Mouse (Mus musculus) retina, adult 2 months (tissue): ENCODE data around the gene Igbp1b.

Experiments used
- DNase-seq: peaks from one replicate; pipeline ENCODE4 v3.0.0-alpha.2; 2012; ENCODE audit warnings: low read depth, low spot score

Gene Igbp1b

DNA sequence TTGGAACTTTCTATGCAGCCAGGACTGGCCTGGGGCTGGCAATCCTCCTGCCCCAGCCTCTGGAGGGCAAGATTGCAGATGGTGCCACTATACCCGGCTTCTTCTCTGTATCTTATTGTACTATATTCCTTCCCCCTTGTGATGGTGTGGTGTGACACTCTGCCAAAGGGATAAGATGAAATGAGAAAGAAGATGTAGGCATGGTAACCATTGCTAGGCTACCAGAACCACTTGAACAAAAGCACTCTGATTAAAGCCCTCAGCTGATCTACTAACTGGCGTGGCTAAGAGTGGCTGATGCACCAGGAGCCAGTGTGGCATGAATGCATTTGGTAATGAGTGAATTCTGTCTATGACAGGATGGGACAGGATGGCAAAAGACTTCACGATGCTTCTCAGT, at the start of gene Igbp1b:
Gene Igbp1b, minus strand, starts transcription at position 29 of the 400 bp plus-strand sequence.
- DNase-seq: no peak

DNA sequence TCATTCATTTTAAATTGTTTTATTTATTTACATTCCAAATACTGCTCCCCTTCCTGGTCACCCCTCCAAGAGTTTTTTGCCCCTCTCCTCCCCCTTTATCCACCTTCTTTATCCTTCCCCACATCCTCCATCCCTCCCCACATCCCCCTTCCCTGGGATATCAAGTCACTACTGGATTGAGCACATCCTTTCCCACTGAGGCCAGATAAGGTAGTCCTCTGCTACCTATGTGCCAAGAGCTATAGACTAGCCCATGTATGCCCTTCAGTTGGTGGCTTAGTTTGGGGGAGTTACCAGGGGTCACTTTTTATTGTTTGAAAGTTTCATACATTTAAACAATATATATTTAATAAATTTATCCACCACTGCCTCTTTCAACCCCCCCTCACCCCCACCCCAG, 24.6 kb upstream of the Igbp1b start:
- DNase-seq: no peak

DNA sequence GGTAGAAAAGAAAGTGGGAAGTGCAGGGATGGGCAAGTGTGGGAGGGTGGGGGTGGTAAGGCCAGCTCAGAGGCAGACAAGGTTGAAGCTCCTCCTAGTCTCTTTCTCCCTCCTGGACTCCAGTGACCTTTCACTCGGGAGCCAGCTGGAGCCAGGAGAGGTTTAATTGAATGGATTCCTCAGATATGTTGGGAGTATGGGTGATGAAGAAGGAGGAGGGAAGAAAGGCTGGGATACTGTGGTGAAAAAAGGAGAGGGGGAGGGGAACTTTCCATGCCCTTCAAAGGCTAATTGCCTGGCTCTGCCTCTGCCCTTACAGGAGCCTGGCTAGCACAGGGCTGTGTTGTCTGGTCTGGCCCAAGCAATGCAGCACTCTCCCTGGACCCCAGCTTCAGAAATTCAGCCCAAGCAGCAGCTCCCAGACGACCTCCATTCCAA, 14.4 kb upstream of the Igbp1b start:
- DNase-seq: no peak

DNA sequence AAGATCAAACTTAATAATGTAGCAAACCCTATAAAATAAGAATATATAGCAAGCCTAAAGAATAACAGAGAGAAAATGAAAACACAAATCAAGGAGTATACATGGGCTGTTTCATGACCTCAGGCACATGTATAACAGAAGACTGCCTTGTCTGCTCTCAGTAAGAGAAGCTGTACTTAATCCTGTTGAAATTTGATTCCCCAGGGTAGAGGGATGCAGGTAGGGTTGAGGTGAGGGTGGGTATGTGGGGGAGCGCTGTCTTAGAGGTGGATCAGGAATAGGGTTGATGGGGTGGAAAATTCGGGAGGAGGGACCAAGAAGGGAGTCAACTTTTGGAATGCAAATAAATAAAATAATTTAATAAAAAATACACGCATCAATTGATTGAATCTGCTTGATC, 7.1 kb upstream of the Igbp1b start:
- no peak for DNase-seq

GRCm38 (mm10) chr6:138645604-138646003, 12.7 kb downstream of the Igbp1b start:
- no peak for DNase-seq

DNA sequence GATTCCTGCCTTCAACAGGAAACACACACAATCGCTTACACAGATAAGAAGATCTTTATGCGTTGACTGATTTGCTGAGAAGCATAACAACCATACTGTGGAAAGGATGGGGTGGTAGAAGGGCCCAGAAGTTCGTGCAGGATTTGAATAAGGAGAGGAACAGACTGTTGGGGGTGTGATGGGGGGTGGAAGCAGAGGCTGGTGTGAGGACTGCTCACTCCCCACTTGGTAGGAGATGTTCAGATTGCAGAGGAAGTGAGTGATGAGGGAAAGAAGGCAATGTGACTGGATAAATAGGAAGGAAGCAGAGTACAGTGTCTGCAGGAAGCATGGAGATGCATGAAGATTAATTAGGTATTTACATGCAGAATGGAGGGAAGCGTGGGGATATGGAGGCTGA, 19.0 kb downstream of the Igbp1b start:
- DNase-seq: no peak

DNA sequence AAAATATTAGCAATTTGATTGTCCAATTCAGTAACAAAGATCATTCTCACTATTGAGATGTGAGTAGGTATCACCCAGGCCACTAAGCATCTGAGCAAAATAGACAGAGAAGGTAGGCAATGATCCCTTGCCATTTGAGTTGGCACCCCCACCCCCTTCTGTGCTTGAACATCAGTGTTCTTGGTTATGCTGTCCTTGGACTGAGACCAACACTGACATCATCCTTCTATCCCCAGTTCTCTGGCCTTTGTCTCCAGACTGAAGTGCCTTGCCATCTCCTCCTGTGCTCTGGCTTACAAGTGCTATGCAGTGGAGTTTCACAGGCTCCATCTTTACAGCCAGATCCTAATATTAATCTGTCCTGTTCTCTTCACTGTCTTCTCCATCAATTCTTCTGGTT, 37.6 kb downstream of the Igbp1b start:
- DNase-seq: no peak

- DNase-seq: no peak
These were observed 39.9 kb downstream of the Igbp1b start for GRCm38 (mm10) chr6:138618396-138618795.
